Comparison of ENCODE assay signal across 9 mouse cellular contexts in the genomic region with DNA sequence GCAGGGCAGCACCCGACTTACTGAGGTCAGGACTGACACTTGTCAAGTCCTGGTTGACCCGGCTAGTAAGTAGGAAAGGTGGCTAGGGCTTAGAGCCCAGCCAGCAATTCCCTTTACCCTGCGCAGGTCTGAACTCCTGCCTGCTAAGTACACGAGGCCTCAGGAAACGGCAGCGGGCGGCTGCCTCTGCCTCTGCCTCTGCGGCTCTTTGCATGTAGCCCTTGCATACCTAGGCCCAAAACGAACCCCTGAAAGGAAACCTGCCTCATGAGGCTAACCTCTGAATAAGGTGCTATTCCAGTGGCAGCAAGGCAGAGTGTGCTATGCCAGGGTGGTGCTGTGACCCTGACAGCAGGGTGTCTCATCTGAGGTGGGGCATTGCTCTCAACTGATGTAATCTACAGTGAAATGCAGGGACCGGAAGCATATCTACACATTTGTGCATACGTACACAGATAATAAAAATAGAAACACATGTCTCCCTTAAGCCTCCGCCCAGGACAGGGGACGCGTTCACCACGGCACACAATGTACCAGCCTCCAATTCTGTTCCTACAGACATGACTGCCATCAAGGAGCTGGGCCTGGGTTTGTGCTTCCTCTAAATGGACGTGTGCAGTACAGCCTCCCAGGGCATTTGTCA. TPM values are rescaled to one million over a fixed set of nuclear protein-coding genes. Genes with fewer than 3 reads are reported as not detected.
DNase-seq lines count a peak whose midpoint lies in the region; ATAC-seq and TF ChIP-seq lines count a peak whose summit lies in the region.
"Had no signal": no experiment of that assay in that cellular context is flagged by ENCODE, and none has a peak within 500 bp of the region (broad histone marks: within the 10 kb centered on the region; RNA-seq: fewer than 3 reads in every experiment).

No protein-coding gene starts in this region.

- no peak overlapping the region for H3K4me3 ChIP-seq in lung, embryonic 14.5 days (ENCODE audit: low read depth, low read length)
- no peak overlapping the region for H3K4me3 ChIP-seq in forebrain, embryonic 16.5 days (replicated peaks; ENCODE audit: low read length)
- H3K4me3 ChIP-seq in liver, embryonic 14.5 days (ENCODE audit: insufficient read depth in 1 of 2, low read depth in 2 of 2, low read length in 2 of 2), result no peak overlapping the region
- H3K4me3 ChIP-seq in small intestine, adult 2 months (ENCODE audit: low read depth, low read length), result no peak overlapping the region

- peaks cover 34% of the 10 kb centered on the region for H3K36me3 ChIP-seq in lung, embryonic 14.5 days (ENCODE audit: insufficient read depth)
- H3K36me3 ChIP-seq in forebrain, embryonic 16.5 days (ENCODE audit: control insufficient read depth, insufficient read depth), result peaks cover 5% of the 10 kb centered on the region; the same call in 1 of the 2 replicates
- no peaks in the 10 kb centered on the region; the same call in none of the 2 replicates for H3K36me3 ChIP-seq in liver, embryonic 14.5 days (replicated peaks; ENCODE audit: control insufficient read depth, insufficient read depth, low read depth)
- H3K36me3 ChIP-seq in small intestine, adult 2 months (ENCODE audit: control insufficient read depth, insufficient read depth, low read length), result peaks cover 27% of the 10 kb centered on the region

- no peak for TF ChIP-seq POLR2A in small intestine, adult 2 months (IDR thresholded peaks at IDR 0.05; ENCODE audit: low read depth, low read length)

- no peak for DNase-seq in lung, embryonic 14.5 days
- DNase-seq in lung, postnatal 25 days (ENCODE audit: low spot score), result no peak
- DNase-seq in liver, embryonic 14.5 days (ENCODE audit: low read depth in 3 of 3, low spot score in 3 of 3), result no peak
- DNase-seq in spleen, postnatal 14 days (ENCODE audit: low spot score in 2 of 2), result no peak
- DNase-seq in spleen, adult 12 weeks (ENCODE audit: low spot score), result no peak
- no peak for DNase-seq in cerebellum, adult 8-10 months

- no peak for TF ChIP-seq CTCF in lung, embryonic 14.5 days (IDR thresholded peaks at IDR 0.05; ENCODE audit: low read depth)
- TF ChIP-seq CTCF in liver, embryonic 14.5 days (IDR thresholded peaks at IDR 0.05; ENCODE audit: low read depth), result no peak
- no peak for TF ChIP-seq CTCF in small intestine, adult 2 months (IDR thresholded peaks at IDR 0.05; ENCODE audit: extremely low read depth, insufficient read length, insufficient replicate concordance, low read depth, low read length)

- H3K27ac ChIP-seq in lung, embryonic 14.5 days (ENCODE audit: low read depth), result peak overlapping the region; percentile 30; the same call in 1 of the 2 replicates
- peak overlapping the region; percentile 83 for H3K27ac ChIP-seq in forebrain, embryonic 16.5 days (ENCODE audit: low read length)
- H3K27ac ChIP-seq in liver, embryonic 14.5 days, result no peak overlapping the region
- peak overlapping the region; percentile 24; the same call in 1 of the 2 replicates for H3K27ac ChIP-seq in small intestine, adult 2 months (ENCODE audit: insufficient read depth, low read depth, low read length)

- ATAC-seq in lung, embryonic 14.5 days (ENCODE audit: insufficient read depth), result no peak
- no peak for ATAC-seq in forebrain, embryonic 16.5 days
- ATAC-seq in liver, embryonic 14.5 days (ENCODE audit: insufficient read depth), result peak; percentile 29; the same call in 1 of the 2 replicates
- ATAC-seq: activated CD4-positive, CD25-positive, alpha-beta regulatory T cell, adult 4 months had no signal

- peak overlapping the region; percentile 16; the same call in 1 of the 2 replicates for H3K9ac ChIP-seq in lung, embryonic 14.5 days
- H3K9ac ChIP-seq in forebrain, embryonic 16.5 days (replicated peaks; ENCODE audit: low read depth, low read length), result peak overlapping the region; percentile 8; the same call in 1 of the 2 replicates
- H3K9ac ChIP-seq in liver, embryonic 14.5 days (replicated peaks), result no peak overlapping the region

- H3K4me1 ChIP-seq in lung, embryonic 14.5 days (ENCODE audit: insufficient read depth), result peaks cover 34% of the 10 kb centered on the region
- peaks cover 47% of the 10 kb centered on the region for H3K4me1 ChIP-seq in forebrain, embryonic 16.5 days (replicated peaks; ENCODE audit: control insufficient read depth, insufficient read depth, low read length)
- H3K4me1 ChIP-seq in liver, embryonic 14.5 days (replicated peaks; ENCODE audit: control insufficient read depth in 2 of 2, insufficient read depth in 2 of 2, low read length in 1 of 2), result peaks cover 6 to 32% of the 10 kb centered on the region in 2 experiments; a peak in 3 of 4 replicates
- H3K4me1 ChIP-seq in small intestine, adult 2 months (ENCODE audit: control insufficient read depth, insufficient read depth, insufficient read length, low read length), result peaks cover 32% of the 10 kb centered on the region

- no peak overlapping the region for H3K4me2 ChIP-seq in lung, embryonic 14.5 days
- H3K4me2 ChIP-seq in forebrain, embryonic 16.5 days (ENCODE audit: low read length), result 0 out of 2 replicates have a peak overlapping the region, but pooled peaks have one; percentile 10
- H3K4me2 ChIP-seq in liver, embryonic 14.5 days (ENCODE audit: low read depth), result no peak overlapping the region

- no peaks in the 10 kb centered on the region for H3K9me3 ChIP-seq in lung, embryonic 14.5 days (ENCODE audit: low read depth, low read length)
- no peaks in the 10 kb centered on the region for H3K9me3 ChIP-seq in forebrain, embryonic 16.5 days (ENCODE audit: control insufficient read depth, low read length)
- no peaks in the 10 kb centered on the region for H3K9me3 ChIP-seq in liver, embryonic 14.5 days (ENCODE audit: control insufficient read depth, low read length)

- no peaks in the 10 kb centered on the region for H3K27me3 ChIP-seq in lung, embryonic 14.5 days (ENCODE audit: insufficient read depth, low read length)
- no peaks in the 10 kb centered on the region for H3K27me3 ChIP-seq in forebrain, embryonic 16.5 days (replicated peaks; ENCODE audit: control insufficient read depth, insufficient read depth, low read length)
- H3K27me3 ChIP-seq in liver, embryonic 14.5 days (ENCODE audit: control insufficient read depth, insufficient read depth, low read length), result no peaks in the 10 kb centered on the region
- no peaks in the 10 kb centered on the region for H3K27me3 ChIP-seq in small intestine, adult 2 months (ENCODE audit: control insufficient read depth, insufficient read depth, low read length)

- WGBS in lung, embryonic 14.5 days, result 37% methylated on average over 16 of the region's 16 CpGs
- WGBS in forebrain, embryonic 16.5 days, result 52% methylated on average over 16 of the region's 16 CpGs
- 26% methylated on average over 16 of the region's 16 CpGs for WGBS in liver, embryonic 14.5 days (ENCODE audit: insufficient replicate concordance)
- WGBS in small intestine, adult 2 months, result 69% methylated on average over 16 of the region's 16 CpGs

- TF ChIP-seq EP300 in liver, embryonic 14.5 days (IDR thresholded peaks at IDR 0.05; ENCODE audit: low read depth), result no peak

RNA-seq across cellular contexts. Expression of a gene that starts 8.5 kb away (rescaled TPM):
- polyA plus RNA-seq in lung, embryonic 14.5 days (2014; fragmentation: Nextera tagmentation; extraction: Ambion mirVana), result 79.2 and 82.2 TPM in 2 replicates
- polyA plus RNA-seq in forebrain, embryonic 16.5 days (2015; fragmentation: Nextera tagmentation; extraction: Ambion mirVana), result 107 and 115 TPM in 2 replicates
- 10.2 and 10.3 TPM in 2 replicates for polyA plus RNA-seq in liver, embryonic 14.5 days (2012; rRNA removed)
- 12.4 and 13.1 TPM in 2 replicates for polyA plus RNA-seq in liver, embryonic 14.5 days (2014; fragmentation: Nextera tagmentation; extraction: Ambion mirVana)
- polyA plus RNA-seq in small intestine, adult 2 months (2012; rRNA removed), result 34.3 and 66.1 TPM in 2 replicates

RNA-seq across cellular contexts. Expression of a gene that starts 30.1 kb away (rescaled TPM):
- 51.9 and 52.3 TPM in 2 replicates for polyA plus RNA-seq in lung, embryonic 14.5 days (2014; fragmentation: Nextera tagmentation; extraction: Ambion mirVana)
- polyA plus RNA-seq in forebrain, embryonic 16.5 days (2015; fragmentation: Nextera tagmentation; extraction: Ambion mirVana), result 60.3 and 62.4 TPM in 2 replicates
- 20.4 and 28.3 TPM in 2 replicates for polyA plus RNA-seq in liver, embryonic 14.5 days (2012; rRNA removed)
- polyA plus RNA-seq in liver, embryonic 14.5 days (2014; fragmentation: Nextera tagmentation; extraction: Ambion mirVana), result 27.3 and 31.3 TPM in 2 replicates
- polyA plus RNA-seq in small intestine, adult 2 months (2012; rRNA removed), result 103 and 171 TPM in 2 replicates

RNA-seq across cellular contexts. Expression of a gene that starts 50.8 kb away (rescaled TPM):
- 0.96 and 1.1 TPM in 2 replicates for polyA plus RNA-seq in lung, embryonic 14.5 days (2014; fragmentation: Nextera tagmentation; extraction: Ambion mirVana)
- polyA plus RNA-seq in forebrain, embryonic 16.5 days (2015; fragmentation: Nextera tagmentation; extraction: Ambion mirVana), result 6.3 and 6.6 TPM in 2 replicates
- 0.02 and 0.03 TPM in 2 replicates for polyA plus RNA-seq in liver, embryonic 14.5 days (2012; rRNA removed)
- 0.08 and 0.13 TPM in 2 replicates for polyA plus RNA-seq in liver, embryonic 14.5 days (2014; fragmentation: Nextera tagmentation; extraction: Ambion mirVana)
- not detected in 2 replicates for polyA plus RNA-seq in small intestine, adult 2 months (2012; rRNA removed)
- polyA plus RNA-seq: activated CD4-positive, CD25-positive, alpha-beta regulatory T cell, adult 4 months had no signal
